Mouse (Mus musculus) T-helper 17 cell (primary cell): Measurements from ENCODE around the gene Rcan3.

Source experiments
- in situ Hi-C, 2 experiments: fragments of 300-600 bp; cut with MboI, MseI; formaldehyde crosslinking; loops; 1 replicate in 1 of 2; 2 replicates in 1 of 2; pipeline ENCODE4 v1.15.1; 2025; ENCODE audit warnings: high pct_unique_total_duplicates in 2 of 2

Rcan3 gene

DNA sequence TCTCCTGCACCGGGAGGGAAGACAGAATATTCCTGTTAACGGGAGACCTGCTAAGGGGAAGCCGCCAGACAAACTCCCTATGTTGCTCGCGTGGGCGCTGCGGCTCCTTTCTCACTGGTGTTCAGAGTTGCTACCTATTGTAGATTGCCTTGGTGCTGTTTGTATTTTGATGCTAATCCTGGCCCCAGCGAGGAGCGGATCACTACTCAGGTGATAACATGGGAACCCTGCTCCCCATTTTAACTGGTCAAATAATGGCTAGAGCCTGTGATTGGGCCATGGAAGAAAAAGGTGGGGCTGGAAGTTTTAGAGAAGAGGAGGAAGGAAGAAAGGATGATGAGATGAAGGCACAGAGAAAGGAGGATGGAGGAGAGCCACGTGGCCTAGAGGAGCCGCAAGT is 13.2 kb downstream of the Rcan3 start:
- in situ Hi-C loops: no loop called here

DNA sequence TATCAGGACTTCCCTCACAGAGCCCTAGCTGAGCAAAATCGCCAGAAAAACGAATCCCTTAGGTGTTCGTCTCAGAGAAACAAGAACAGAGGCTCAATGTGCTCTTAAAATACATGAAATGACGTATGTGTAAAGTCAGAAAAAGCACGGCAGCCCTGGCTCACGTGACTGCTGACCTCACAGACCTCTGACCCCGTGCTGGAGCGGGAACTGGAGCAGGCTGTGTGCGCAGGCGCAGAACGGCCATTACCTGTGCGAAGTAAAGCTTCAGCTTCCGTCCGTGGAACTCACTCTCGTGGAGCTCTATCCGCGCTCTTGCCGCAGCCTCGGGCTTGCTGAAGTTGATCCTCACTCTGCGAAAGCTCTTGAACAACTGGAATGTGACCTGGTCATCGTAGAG is 13.7 kb downstream of the Rcan3 start:
- in situ Hi-C loops: no loop called here

DNA sequence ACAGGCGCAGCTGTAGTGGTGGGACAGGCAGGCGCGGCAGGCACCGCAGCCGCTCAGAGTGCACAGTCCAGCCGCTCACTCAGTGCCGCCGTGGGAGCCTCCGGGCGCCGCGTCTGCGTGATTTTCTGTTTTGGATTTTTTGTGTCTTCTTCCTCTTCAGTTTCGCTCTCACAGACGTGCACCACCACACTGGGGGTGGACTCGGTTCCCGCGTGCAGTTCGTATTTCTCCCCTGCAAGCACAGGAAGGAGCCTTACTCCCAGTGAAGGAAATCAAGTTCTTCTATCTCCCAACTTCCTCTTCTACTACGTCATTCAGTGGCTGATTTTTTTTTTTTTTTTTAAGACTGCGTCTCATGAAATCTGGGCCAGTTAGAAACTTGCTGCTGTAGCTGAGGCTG is 17.3 kb downstream of the Rcan3 start:
- in situ Hi-C loops: no loop called here

DNA sequence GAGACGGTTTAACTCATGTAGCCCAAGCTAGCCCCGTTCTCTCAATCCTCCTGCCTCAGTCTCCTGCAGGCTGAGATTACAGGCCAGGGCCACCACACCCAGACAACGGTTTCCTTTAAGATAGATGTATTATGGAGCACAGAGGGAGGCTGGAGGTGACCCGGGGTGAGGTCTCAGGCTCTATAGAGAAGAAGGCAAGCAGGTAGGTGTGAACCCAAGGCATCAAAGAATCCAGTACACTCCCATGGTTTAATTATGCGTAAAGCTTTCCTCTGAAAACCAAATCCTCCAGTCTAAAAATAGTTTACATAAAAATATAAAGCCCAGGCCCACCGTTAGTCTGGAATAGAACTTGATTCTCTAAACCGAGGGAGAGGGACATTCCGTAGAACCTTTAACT is 20.2 kb downstream of the Rcan3 start:
- in situ Hi-C loops: loop anchor here in 1 of 2 experiments (5.0 kb wide), 1 partner anchor 36 kb away; no protein-coding TSS in a partner anchor

DNA sequence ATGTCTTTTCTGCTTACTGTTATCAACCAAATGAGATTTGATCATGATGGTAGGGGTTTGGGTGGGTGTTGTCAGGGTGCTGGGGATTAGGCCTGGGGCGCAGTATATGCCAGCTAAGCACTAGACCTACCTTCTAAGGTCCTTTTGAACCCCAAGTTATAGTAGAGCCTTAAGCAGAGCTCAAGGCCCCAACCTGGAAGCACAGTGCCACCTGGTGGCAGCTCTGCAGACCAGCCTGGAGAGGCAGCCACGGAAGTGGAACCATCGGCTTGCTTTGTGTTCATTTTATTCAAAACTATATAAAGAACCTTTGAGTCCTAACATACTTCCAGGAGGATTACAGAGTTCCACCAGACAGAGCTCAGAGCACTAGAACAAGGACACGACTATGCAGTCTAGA is 22.0 kb downstream of the Rcan3 start:
- in situ Hi-C loops: loop anchor here in 1 of 2 experiments (5.0 kb wide), 1 partner anchor 34 kb away; no protein-coding TSS in a partner anchor

DNA sequence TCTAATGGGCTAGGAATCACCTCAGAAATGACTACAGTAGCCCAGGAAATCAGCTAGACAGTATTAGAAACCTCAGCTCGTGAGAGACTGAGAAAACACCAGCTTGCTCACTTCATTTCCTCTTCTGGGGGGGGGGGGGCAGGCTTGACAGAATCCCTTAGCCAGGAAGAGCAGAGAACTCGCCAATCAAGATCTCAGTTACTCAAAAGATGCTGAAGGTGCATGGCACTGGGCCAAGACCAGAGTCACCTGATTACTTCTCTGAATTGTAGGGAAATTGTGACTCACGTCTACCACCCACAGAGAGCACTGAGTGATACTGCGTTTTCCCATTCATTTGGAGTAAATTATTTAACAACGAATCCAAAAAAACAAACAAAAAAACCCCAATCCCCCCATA is 27.5 kb downstream of the Rcan3 start:
- in situ Hi-C loops: loop anchor here (5.0 kb wide), 2 partner anchors 34 to 54 kb away; partner anchors contain the start of gene Srrm1 (in 1 of the 2)

DNA sequence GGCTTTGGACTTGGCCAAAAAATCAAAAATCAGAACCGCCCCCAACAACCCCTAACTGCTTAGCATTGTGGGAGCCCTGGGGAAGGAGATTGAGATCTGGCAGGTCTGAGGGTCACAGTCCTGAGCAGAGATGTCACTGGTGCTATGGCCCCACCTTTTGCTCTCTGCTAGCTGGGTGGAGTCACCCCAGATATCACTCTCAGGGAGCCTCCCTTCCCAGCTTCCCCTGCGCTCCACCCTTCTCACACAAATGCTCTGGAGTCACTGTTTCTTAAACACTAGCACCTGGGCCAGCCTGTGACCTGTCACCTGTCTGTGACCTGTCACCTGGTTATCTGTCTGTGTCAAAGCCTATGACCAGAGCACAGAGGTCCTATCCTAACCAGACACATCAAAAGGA is 28.7 kb downstream of the Rcan3 start:
- in situ Hi-C loops: loop anchor here (5.0 kb wide), 2 partner anchors 33 to 53 kb away; partner anchors contain the start of gene Srrm1 (in 1 of the 2)

DNA sequence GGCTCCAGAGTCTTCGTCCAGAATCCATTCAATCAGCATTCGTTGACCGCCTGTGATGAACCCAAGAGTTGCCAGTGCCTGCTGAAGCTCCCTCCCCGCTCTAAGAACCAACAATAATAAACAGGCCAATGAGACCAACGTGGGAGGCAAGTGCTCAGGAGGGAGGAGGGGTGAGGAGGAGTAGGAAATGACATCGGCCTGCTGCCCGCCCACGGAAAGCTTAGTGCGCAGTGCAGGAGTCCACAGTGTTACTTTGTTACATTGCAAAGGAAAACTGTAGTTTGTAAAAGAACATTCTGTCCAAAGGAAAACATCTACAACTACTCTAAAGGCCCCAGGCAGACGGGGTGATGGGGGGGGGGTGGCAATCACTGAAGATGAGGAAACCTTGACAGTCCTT is 29.6 kb downstream of the Rcan3 start:
- in situ Hi-C loops: no loop called here

DNA sequence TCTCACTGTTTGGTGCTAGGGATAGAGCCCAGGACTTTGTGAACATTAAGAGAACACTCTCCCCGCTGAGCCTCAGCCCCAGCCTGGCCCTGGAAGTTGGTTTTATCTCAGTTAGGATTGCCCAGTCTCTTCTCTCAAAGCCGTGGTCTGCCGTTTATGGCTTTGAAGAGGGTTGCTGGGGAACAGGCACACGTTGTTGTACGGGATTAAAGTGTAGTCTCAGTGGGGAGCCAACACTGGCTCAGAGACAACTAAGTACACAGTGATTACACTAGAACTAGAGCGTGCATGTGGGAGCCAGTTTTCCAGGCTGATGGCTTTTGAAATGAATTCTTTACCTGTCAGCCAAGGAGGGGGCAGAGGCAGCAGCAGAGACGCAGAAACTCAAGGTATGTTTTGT is 31.8 kb downstream of the Rcan3 start:
- in situ Hi-C loops: no loop called here

DNA sequence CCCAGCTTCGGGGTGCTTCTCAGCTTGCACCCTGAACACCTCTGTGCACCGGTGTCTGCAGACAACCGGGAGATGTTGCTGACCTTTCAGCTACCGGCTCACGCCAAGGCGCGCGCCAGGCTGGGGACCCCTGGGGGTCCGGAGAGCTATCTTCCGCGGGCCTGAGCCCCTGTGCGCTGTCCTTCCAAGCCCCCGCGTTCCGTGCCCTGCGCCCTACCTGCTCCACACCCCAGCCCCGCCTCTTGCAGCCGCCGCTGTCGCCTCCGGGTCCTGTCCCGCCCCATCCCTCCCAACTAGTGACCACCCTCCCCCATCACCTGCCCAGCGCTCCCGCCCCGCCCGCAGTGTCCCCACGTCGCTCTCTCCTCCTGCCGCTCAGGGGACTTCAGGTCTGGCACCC is 35.7 kb downstream of the Rcan3 start, which contains the start of gene Ncmap:
Ncmap (minus strand) TSS at position 237 of the 400 bp plus-strand sequence.
- in situ Hi-C loops: loop anchor here in 1 of 2 experiments (5.0 kb wide), 1 partner anchor 44 kb away; no protein-coding TSS in a partner anchor

DNA sequence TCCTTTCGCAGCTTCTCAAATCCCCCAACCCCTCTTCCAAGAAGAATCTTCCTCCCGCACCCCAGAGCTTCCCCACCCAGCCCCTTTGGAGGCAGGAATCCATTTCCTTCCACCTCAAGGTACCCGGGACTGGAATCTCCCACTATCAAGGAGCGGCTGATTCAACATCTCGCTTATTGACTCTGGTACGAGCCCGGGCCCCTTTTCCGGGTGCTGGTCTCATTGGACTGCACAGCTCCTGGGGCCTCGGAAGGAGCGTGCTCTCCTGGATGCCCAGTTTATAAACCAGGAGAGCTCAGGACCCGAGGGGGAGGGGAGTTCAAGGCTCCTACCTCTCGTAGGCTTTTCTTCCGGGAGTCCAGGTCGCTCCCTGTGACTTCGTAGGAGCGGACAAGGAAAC is 36.1 kb downstream of the Rcan3 start:
- in situ Hi-C loops: loop anchor here in 1 of 2 experiments (5.0 kb wide), 1 partner anchor 45 kb away; no protein-coding TSS in a partner anchor

DNA sequence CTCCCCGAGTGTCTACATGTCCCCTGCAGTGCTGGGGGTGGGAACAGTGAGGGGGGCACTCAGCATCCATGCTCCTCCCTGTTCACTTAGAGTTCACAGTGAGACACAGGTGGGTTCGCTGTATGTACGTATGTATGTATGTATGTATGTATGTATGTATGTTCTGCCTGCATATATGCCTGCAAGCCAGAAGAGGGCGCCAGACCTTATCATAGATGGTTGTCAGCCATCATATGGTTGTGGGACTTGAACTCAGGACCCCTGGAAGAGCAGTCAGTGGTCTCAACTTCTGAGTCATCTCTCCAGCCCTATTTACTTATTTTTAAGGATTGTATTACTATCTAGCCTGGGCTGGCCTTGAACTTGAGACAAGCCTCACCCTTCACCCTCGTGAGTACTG is 37.4 kb downstream of the Rcan3 start:
- in situ Hi-C loops: loop anchor here in 1 of 2 experiments (5.0 kb wide), 1 partner anchor 46 kb away; no protein-coding TSS in a partner anchor

DNA sequence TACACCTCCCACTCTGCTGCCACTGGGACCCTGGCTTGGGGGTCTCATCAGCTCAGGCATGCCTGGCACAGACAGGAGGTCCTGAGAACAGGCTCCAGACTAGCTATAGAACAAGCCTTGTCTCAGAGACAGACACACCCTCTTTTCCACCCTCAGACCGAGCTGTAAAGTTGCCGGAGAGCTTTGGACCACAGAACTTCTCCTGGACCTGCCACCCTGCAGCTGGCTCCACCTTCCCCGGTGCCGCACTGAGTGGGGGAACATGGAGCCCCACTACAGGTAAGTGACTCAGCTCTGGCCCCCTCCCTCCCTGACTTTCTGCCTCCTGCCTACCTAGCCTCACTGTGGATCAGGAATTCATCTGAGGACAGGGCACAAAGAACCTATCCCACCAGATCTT is 38.3 kb downstream of the Rcan3 start:
- in situ Hi-C loops: loop anchor here in 1 of 2 experiments (5.0 kb wide), 1 partner anchor 47 kb away; no protein-coding TSS in a partner anchor

DNA sequence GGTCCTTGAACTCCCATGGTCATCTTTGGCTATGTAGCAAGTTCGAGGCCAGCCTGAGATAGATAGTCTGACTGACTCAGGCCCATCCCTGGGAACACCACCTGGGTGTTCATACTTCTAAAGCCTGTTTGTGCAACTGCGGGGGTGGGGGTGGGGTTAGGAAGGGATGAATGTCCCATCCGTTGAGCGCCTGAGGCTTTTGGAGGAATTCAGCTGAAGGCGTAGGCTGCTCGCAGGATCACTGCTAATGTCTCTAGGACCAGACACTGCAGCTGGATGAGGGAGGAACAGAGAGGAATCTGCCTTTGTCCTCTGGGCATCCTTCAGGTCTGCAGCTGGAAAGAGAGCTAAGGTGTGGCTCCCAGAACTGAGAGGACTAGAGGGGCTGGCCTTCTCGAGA is 39.0 kb downstream of the Rcan3 start:
- in situ Hi-C loops: loop anchor here in 1 of 2 experiments (5.0 kb wide), 1 partner anchor 48 kb away; no protein-coding TSS in a partner anchor

DNA sequence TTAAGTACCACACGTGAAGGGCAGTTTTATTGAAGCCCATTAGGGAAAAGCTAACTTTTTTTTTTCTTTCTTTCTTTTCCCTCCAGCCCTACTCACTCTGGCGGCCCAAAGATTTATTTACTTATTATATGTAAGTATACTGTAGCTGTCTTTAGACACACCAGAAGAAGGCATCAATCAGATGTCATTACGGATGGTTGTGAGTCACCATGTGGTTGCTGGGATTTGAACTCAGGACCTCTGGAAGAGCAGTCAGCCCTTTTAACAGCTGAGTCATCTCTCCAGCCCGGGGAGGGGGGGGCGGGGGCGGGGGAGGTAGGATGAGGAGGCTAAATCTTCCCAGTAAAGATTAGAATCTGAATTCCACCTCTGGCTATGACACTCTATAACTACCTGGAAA is 40.3 kb downstream of the Rcan3 start:
- in situ Hi-C loops: no loop called here

DNA sequence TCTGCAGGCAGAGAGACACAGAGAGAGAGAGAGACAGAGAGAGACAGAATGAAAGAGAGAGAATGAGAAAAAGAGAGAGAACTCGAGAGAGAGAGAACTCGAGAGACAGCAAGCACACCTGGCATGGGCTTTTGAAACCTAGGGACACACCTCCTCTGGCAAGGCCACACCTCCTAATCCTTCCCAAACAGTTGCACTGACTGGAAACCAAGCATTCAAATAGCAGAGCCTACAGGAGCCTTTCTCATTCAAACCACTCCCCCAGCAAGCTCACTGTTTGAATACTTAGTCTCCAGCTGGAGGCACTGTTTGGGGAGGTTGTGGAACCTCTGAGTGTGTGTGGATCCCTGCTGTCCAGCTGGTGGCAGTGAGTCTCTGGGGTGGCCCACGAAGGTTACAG is 40.9 kb downstream of the Rcan3 start:
- in situ Hi-C loops: no loop called here

DNA sequence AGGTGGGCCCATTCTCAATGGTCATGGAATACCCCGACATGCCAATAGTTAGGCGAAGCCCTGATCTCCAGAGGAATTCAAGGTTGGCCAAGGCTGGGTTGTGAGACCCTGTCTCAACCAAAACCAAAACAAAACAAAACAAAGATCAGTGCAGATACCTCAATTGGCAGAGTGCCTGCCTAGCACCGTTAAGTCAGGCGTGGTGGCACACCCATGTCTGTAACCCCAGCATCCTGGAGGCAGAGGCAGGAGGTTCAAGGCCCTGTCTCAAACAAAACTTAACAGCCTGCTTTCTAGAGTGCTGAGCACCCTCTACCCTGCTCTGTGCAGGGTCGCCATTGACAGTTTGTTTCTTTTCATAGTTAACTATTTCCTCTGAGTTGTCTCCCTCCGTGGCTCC is 42.6 kb downstream of the Rcan3 start:
- in situ Hi-C loops: no loop called here

DNA sequence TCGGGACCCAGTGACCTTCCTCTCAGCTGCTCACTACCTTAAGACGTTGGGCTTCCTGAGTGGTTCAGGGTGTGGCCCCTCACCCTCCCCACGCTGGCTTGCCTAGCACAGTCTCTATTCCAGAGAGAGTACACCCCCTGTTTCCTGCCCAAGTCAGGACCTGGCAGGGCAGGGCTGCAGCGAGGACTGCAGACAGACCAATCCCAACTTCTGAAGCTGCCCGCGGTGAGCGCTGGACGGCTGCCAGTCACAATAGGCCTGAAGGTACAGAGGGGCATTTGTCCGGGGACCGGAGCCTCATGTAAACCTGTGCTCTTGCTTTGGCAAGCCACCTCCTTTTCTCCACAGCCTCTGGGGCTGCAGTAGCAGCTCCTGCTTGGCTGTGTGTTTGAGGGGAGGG is 48.0 kb downstream of the Rcan3 start:
- in situ Hi-C loops: loop anchor here (5.0 to 10.0 kb wide), 2 partner anchors 107 to 279 kb away; partner anchors contain the start of gene Stpg1 (in 1 of the 2)

DNA sequence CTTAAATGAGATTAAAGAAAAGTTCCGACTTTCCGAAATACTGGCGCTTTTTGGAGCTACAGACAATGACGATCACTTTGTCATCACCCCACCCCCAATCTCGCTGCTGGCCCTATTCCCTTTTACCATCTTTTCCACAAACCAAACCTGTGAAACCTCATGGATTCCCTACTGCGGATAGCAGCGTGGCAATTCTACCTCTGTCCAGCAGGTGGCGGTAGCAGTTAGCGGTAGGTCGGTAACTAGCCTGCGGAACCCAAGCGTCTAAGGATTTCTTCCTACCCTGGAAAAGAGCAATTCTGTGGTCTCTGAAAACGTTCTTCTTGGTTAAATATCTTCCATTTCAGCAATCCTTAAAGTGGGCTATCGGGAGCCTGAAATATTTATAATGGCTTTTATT is 51.3 kb downstream of the Rcan3 start:
- in situ Hi-C loops: loop anchor here (5.0 to 10.0 kb wide), 2 partner anchors 110 to 282 kb away; partner anchors contain the start of gene Stpg1 (in 1 of the 2)

DNA sequence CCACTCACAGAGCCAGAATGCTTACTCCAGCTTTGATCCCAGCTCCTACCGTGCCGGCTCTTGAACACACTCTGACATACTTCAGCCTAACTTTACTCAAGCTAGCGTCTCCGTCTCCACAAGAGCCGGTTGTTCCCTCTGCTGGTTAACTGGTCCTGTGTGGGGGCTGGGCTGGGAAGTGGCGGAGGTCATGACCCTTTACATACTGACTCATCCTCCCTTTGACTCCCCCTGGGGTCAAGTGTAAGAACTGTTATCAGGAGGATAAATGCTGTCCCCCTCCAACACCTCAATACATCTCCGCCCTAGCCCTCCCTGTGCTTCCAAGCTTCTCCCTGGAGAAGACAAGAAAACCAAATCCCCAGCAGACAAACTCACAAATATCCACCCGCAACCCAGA is 52.3 kb downstream of the Rcan3 start:
- in situ Hi-C loops: loop anchor here (5.0 to 10.0 kb wide), 2 partner anchors 111 to 283 kb away; partner anchors contain the start of gene Stpg1 (in 1 of the 2)

DNA sequence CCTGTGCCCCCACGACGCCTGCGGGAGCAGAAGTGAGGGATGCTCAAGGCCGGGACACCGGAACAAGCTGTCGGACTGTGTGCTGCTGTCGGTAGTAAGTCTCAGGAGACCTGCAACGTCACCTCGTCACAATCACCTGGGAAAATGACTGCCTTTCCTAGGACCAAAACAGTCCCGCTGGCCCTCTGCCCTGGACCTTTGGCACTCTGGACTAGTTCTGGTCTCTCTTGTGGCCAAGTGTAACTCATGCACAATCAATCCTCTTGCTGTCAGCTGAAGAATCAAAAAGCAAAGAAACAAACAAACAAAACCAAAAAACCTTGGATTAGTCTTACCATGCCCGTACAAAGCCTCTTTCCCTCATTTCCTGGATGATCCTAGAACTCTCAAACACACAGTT is 56.4 kb downstream of the Rcan3 start:
- in situ Hi-C loops: loop anchor here in 1 of 2 experiments (5.0 kb wide), 1 partner anchor 35 kb away; no protein-coding TSS in a partner anchor

DNA sequence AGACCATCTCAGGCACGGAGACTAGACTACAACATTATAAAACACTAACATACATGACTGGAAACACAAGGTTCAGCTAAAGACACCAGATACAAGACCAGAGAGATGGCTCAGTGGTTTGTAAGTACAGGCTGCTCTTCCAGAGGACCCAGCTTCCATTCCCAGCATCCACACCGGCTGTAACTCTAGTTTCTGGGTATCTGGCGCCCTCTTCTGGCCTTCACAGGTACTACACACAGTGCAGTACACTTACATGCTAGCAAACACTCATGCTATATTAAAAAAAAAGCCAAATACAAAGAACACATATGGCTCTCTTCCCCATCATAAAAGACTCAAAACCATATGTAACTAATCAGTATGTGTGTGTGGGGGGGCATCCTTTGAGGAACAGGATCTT is 58.2 kb downstream of the Rcan3 start:
- in situ Hi-C loops: loop anchor here in 1 of 2 experiments (5.0 kb wide), 1 partner anchor 37 kb away; no protein-coding TSS in a partner anchor

DNA sequence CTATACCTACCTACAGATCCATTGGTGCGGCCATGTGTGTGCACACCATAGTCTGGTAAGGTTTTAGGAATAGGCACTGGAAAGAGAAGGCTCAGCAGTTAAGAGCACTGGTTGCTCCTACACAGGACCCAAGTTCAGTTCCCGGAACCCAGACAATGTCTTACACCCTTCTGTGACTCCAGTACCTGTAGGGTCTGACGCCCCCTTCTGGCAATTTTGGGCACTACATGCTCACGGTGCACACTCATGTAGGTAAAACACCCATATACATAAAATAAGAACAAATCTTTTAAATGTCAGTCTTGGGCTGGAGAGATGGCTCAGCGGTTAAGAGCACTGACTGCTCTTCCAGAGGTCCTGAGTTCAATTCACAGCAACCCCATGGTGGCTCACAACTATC is 60.4 kb downstream of the Rcan3 start:
- in situ Hi-C loops: loop anchor here in 1 of 2 experiments (5.0 kb wide), 1 partner anchor 34 kb away; no protein-coding TSS in a partner anchor
